Mouse (Mus musculus) intestine, embryonic 14.5 days (tissue): ENCODE data around the gene Trim66. TPM values are rescaled to one million over a fixed set of nuclear protein-coding genes. Genes with fewer than 3 reads are reported as not detected.

Source experiments
- ATAC-seq: fragments of 200-750 bp; cut with Nextera tagmentation; replicated peaks from 2 replicates; pipeline ENCODE4 v1.8.0; 2017; ENCODE audit warnings: low read depth, moderate number of reproducible peaks, moderate TSS enrichment, moderate library complexity; ENCODE audit not compliant: low FRiP score, low TSS enrichment
- DNase-seq: peaks from one replicate; pipeline ENCODE4 v3.0.0-alpha.2; 2018; ENCODE audit warnings: low spot score
- H3K27ac ChIP-seq: fragments of 300-500 bp; sonication (generic); 2 replicates; pipeline ENCODE4 v1.5.1; 2014; ENCODE audit warnings: low read depth, mild to moderate bottlenecking, control low read depth
- H3K27me3 ChIP-seq: fragments of 300-500 bp; sonication (generic); replicated peaks from 2 replicates; pipeline ENCODE4 v1.6.1; 2014; ENCODE audit warnings: low read length, control low read depth; ENCODE audit not compliant: control insufficient read depth, insufficient read depth
- H3K36me3 ChIP-seq: fragments of 300-500 bp; sonication (generic); 2 replicates; pipeline ENCODE4 v1.6.1; 2014; ENCODE audit warnings: low read length, control low read depth; ENCODE audit not compliant: control insufficient read depth, insufficient read depth
- H3K4me1 ChIP-seq: fragments of 300-500 bp; sonication (generic); replicated peaks from 2 replicates; pipeline ENCODE4 v1.6.1; 2014; ENCODE audit warnings: low read length, control low read depth, mixed read lengths; ENCODE audit not compliant: control insufficient read depth, insufficient read depth
- H3K4me2 ChIP-seq: fragments of 300-500 bp; sonication (generic); 2 replicates; pipeline ENCODE4 v1.6.1; 2014; ENCODE audit warnings: low read length
- H3K4me3 ChIP-seq: fragments of 300-500 bp; sonication (generic); 2 replicates; pipeline ENCODE4 v1.5.1; 2014; ENCODE audit warnings: low read depth, low read length, control low read depth, mixed read lengths
- H3K9ac ChIP-seq: fragments of 300-500 bp; sonication (generic); 2 replicates; pipeline ENCODE4 v1.6.1; 2014; ENCODE audit warnings: mild to moderate bottlenecking, low read length
- H3K9me3 ChIP-seq: fragments of 300-500 bp; sonication (generic); 2 replicates; pipeline ENCODE4 v1.6.1; 2016; ENCODE audit warnings: low read length, control low read depth; ENCODE audit not compliant: control insufficient read depth
- whole genome bisulfite sequencing: fragments of 180-500 bp; shearing (Covaris S2); extraction: QIAGEN DNeasy Blood & Tissue Kit; methylation state at CpG from one replicate; pipeline ENCODE4 v1.1.7; 2014; 5-methylcytosine and 5-hydroxymethylcytosine counted together
- microRNA-seq: library from miRNA; unstranded; fragments of <30 nt; microRNA quantifications from one replicate; pipeline ENCODE4, GENCODE M21; 2016
- polyA plus RNA-seq: library from polyadenylated mRNA; unstranded; fragments of >200 nt; fragmentation: Nextera tagmentation; extraction: Ambion mirVana; gene quantifications from 2 replicates; pipeline ENCODE4 v1.2.1, GENCODE M21; 2014

Trim66 gene
- polyA plus RNA-seq, 1 experiment from 2014 or later, result 0.15 TPM

DNA sequence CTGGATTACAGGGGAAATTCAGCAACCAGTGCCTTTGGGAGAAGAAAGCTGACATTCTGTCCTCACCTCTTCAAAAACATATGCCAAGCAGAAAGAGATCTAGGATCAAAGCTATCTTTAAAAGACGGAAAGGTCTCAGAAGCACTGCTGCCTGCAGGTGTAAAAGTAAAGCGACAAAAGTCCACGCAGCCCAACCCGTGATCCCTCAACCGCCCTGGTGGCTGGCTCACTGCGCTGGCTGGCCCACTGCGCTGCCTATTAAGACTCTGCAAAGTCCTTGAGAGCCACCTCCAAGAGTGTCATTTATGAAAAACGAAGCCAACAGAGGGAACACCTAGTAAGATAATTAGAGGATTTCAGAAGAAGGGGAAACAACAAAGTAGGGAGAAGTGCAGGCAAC, 85.1 kb downstream of the Trim66 start:
- ATAC-seq, result no peak
- no peak for DNase-seq
- H3K27ac ChIP-seq, result no peak overlapping the region
- H3K9ac ChIP-seq, result no peak overlapping the region
- WGBS, result 77% methylated on average over 8 of the region's 8 CpGs
- no peaks in the 10 kb centered on the region for H3K27me3 ChIP-seq
- no peak overlapping the region for H3K4me3 ChIP-seq
- no peaks in the 10 kb centered on the region for H3K36me3 ChIP-seq
- no peaks in the 10 kb centered on the region for H3K9me3 ChIP-seq
- H3K4me2 ChIP-seq, result no peak overlapping the region
- H3K4me1 ChIP-seq, result no peaks in the 10 kb centered on the region

- H3K27ac ChIP-seq, result no peak overlapping the region
- ATAC-seq, result no peak
- H3K27me3 ChIP-seq, result no peaks in the 10 kb centered on the region
- 64% methylated on average over 7 of the region's 7 CpGs for WGBS
- no peaks in the 10 kb centered on the region for H3K9me3 ChIP-seq
- no peak for DNase-seq
- no peak overlapping the region for H3K9ac ChIP-seq
- no peaks in the 10 kb centered on the region for H3K4me1 ChIP-seq
- H3K4me3 ChIP-seq, result no peak overlapping the region
- H3K4me2 ChIP-seq, result no peak overlapping the region
- H3K36me3 ChIP-seq, result no peaks in the 10 kb centered on the region
These were observed 102.4 kb downstream of the Trim66 start for GRCm38 (mm10) chr7:109405491-109405890.

GRCm38 (mm10) chr7:109399299-109399698, 108.6 kb downstream of the Trim66 start:
- Histone ChIP-seq H3K9ac (no peak overlapping the region), H3K27ac (no peak overlapping the region), H3K9me3 (no peaks in the 10 kb centered on the region), H3K4me1 (no peaks in the 10 kb centered on the region), H3K4me3 (no peak overlapping the region), H3K4me2 (no peak overlapping the region), H3K36me3 (no peaks in the 10 kb centered on the region), H3K27me3 (no peaks in the 10 kb centered on the region)
- WGBS, result 60% methylated on average over 3 of the region's 3 CpGs
- ATAC-seq (no peak), DNase-seq (no peak)

Small RNA genes within 50 kb of the gene (microRNA-seq; reads per million reads assigned to microRNA genes)
- not detected for gene Gm47284

Other genes with a start within 250 kb of the Trim66 start
- gene Stk33, start 69.1 kb downstream of the Trim66 start, polyA plus RNA-seq, result 0.55 and 0.87 TPM in 2 replicates
- 164 and 177 TPM in 2 replicates for gene Rpl27a, start 11.0 kb upstream of the Trim66 start, polyA plus RNA-seq
- gene St5, start 195.5 kb upstream of the Trim66 start, polyA plus RNA-seq, result 68.7 and 70.7 TPM in 2 replicates
- 29.0 and 30.9 TPM in 2 replicates for gene Akip1, start 195.6 kb upstream of the Trim66 start, polyA plus RNA-seq
- gene BC051019, start 215.7 kb upstream of the Trim66 start, polyA plus RNA-seq, result not detected in 2 replicates
- gene Ascl3, start 223.6 kb upstream of the Trim66 start, polyA plus RNA-seq, result 0.46 TPM in 1 of 2 replicates, not detected in the other
- gene Tmem9b, start 244.7 kb upstream of the Trim66 start, polyA plus RNA-seq, result 51.3 and 52.2 TPM in 2 replicates